Mouse (Mus musculus) right cerebral cortex, adult 18-20 months (tissue): ENCODE measurements around the gene Mlf2.
"Not testable (repeated sequence)": the region's sequence is repeated elsewhere in the genome, so short reads cannot be mapped to it uniquely, and the experiment has no call there.

Experiments used
- DNase-seq: peaks from one replicate; pipeline ENCODE4 v3.0.0; 2022; ENCODE audit warnings: mixed read lengths

The Mlf2 gene

DNA sequence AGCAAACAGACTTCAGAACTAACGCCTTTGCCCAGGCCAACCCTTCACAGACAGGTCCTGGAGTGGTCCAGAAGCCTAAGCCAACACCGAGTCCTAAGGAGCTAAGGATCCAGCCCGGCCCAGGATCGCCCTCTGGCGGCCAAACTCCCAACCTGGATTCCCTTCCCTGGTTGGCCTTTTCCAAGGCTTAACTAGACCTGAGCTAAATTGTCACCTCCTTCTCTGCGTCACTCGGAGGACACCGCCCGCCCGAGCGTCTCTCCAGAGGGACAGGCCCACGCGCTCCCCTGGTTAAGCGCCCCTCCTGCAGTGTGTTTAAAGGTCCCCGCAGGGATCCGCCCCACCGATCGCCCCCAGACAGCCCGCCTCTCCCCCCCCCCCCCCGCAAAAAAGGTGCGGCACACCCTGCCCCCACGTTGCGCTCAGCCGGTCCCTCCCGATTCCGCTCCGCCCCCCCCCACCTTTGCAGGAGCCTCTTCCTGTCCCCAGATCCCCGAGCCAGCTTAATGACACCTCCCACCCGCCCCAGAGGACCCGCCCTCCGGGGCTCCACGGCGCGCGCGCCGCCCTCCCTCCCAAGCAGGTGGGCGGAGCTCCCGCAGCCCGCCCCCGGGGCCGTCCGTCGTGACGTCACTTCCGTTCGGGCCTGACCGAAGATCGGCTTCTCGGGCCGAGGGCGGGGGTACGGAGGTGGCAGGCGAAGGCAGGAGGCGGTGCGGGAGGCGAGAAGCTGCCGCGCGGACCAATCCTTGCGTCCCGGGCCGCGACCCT lies at the start of gene Mlf2:
TSS of gene Mlf2 (plus strand) at position 633 of the 771 bp plus-strand sequence.
- peak; percentile 99 for DNase-seq

DNA sequence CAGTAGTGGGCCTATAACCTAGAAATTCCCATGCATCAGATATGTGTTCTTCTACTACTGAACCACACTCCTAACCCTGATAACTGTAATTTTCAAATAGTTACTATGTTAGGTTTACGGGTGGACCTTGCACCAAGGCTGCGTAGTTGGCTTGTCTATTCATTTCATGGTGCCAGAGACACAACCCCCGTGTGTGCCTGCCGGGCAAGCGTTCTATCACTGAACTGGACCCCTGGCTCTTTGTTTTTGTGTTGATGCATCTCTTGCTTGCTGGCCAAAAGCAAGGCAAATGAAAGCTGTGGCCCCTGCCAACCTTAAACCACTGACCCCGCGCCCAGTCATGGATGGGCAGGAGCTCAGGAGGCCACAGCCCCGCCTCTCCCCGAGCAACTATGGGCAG lies 49.4 kb upstream of the Mlf2 start:
- DNase-seq, result no peak

DNA sequence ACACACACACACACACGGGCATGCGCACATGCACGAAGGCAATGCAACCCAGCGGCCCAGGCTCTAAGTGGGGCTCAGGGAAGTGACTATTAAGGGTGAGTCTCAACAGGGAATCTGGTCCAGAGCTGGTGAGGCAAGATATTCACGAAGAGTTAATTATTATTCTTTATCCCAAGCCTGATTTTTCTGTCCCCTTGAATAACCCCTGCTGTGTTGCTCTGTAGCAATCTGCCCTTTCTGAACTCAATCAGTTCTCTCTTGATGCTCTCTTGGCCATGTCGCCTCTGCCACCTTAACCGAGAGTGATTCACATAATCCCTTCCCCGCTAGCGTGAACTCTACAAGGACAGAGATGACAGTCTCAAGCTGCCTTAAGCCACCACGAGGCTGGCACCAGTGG lies 47.8 kb upstream of the Mlf2 start:
- DNase-seq, result no peak

DNA sequence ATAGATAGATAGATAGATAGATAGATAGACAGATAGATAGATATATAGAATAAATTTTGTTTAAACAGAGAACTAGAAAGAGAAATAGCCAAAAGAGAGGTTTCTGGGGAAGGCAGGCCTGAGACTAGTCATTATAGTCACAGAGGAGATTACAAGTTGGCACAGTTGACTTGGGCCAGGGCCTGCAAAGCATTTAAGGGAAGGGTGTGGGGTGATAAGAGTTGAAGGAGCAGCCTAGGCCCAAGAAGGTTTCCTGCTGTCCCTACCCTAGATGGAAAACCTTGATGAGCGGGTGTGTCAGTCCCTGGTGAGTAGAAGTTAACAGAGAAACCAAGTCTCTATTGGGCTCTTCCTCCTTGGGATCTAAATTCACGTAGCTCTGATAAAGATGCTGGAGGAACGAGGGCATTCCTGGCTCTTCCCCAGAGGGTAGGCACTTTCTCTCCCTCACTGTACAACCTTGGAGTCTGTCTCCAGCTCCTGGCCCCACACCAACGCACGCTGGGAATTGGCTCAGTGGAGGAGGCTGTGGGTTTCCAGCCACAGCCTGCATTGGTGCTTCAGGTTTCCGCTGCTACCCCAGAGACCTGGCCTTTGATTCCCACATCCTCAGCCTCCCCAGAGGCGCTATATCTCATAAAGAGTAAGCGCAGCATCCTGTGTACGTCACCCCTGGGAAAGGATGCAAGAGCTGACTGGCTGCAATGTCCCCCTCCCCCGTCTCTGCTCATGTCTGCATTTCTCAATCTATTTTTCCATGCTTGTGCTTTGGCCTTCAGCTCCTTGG lies 46.3 kb upstream of the Mlf2 start:
- DNase-seq, result no peak

DNA sequence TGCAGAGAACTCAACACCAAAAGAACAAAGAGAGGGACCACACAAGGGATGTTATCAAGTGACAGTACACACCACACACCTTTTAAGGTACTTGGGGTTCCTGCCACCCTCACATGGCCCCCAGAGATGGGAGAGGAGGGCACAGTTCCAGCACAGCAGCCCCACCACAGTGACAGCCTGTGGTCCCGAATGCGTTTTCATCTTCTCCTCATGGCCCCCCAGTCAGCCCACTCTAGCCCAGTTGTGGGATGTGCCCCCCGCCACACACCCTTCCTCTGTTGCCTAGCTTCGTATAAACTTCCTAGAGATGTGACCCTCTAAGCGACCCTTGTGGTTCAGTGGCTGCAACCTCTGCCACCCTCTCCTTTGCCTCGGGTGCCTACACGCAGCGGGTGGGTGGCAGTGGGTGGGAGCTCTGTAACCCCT lies 45.2 kb upstream of the Mlf2 start:
- DNase-seq, result no peak

DNA sequence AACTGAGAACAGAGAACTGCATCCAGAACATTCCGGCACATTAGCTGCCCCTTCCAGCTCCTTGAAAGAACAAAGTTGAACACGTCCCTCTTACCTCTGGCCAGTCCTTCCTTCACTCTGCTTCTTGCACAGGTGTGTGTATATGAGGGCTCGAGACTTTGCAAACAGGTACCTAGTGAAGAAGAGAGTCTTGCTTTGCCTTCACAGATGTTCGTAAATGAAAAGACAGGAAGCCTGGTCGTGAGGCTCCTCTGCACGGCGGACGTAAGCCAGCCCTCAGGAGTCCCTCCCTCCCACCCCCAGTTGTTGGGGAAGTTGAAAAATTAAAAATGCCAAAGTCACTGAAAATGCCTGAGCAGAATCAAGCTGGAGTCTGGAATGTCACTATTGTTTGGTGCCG lies 43.2 kb upstream of the Mlf2 start, which contains the start of gene Cd4:
TSS of gene Cd4 (minus strand) at position 236 of the 400 bp plus-strand sequence.
- DNase-seq, result no peak

DNA sequence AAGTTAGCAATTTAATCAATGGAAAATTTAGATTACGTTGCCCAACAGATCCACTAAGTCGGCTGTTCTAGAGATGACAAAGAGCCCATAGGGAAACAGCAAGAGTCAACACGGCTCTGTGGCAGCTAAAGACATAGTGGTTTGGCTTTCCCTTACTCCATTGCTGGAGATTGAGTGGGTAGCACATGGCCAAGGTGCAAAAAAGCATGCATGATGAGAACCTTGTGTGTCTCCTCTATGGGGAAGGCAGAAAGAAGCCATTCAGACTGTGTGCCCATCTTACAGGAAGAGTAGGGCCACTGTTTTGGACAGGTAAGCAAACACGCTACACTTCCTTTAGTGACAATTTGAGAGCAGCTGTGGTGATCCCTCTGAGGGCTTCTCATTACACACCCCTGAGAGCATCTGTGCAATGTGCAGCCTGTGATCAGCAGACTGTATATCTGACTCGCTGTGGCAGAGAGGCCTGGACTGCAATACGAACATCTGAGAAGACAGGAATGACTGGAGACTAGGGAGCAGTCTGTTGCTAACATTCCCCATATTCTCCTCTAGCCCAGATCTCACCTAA lies 42.5 kb upstream of the Mlf2 start:
- DNase-seq, result no peak

DNA sequence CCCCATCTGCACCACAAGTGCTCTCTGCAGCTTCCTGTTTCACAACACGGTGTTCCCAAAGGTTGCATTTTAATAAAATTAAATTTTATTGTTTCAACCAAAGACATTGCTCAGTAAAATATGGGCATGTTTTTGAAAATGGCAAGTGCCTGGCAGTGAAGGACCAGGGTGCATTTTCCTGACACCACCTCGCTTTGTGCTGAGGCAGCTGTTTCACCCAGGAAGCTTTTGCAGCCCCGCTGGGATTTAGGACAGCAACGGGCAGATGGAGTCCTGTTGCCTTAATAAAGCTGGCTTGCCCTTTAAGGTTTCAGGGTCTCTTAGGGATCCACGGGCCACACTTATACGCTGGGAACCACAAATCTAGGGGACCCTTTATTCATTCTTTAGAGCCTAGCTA lies 40.2 kb upstream of the Mlf2 start:
- no peak for DNase-seq

DNA sequence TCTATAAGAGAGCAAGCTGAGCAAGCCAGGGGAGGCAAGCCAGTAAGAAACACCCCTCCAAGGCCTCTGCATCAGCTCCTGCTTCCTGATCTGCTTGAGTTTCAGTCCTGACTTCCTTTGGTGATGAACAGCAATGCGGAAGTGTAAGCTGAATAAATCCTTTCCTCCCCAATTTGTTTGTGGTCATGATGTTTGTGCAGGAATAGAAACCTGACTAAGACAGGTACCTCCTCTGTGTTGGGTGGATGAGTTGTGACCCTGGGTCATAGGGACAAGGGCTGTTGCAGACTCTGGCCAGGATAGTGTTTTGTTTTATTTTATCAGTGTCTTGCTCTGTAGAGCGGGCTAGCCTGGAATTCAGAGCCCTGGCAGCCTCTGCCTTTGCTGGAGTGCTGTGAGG lies 37.1 kb upstream of the Mlf2 start:
- DNase-seq, result not testable (repeated sequence)

DNA sequence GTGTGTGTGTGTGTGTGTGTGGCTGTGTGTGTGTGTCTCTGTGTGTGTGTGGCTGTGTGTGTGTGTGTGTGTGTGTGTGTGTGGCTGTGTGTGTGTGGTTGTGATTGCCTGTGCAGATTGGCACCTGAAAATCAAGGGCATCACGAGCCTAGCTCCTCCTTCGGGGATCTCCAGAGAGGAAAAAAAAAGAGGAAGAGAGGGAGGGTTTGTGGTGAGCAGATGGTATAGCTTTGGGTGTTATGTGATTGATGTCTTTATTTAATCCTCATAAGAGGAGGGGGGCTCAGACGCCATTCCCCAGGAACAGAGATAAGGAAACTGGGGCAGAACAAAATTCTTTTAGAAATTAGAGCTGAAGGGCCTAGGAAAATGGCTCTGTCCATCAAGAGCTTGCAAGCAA lies 32.8 kb upstream of the Mlf2 start:
- DNase-seq, result no peak

DNA sequence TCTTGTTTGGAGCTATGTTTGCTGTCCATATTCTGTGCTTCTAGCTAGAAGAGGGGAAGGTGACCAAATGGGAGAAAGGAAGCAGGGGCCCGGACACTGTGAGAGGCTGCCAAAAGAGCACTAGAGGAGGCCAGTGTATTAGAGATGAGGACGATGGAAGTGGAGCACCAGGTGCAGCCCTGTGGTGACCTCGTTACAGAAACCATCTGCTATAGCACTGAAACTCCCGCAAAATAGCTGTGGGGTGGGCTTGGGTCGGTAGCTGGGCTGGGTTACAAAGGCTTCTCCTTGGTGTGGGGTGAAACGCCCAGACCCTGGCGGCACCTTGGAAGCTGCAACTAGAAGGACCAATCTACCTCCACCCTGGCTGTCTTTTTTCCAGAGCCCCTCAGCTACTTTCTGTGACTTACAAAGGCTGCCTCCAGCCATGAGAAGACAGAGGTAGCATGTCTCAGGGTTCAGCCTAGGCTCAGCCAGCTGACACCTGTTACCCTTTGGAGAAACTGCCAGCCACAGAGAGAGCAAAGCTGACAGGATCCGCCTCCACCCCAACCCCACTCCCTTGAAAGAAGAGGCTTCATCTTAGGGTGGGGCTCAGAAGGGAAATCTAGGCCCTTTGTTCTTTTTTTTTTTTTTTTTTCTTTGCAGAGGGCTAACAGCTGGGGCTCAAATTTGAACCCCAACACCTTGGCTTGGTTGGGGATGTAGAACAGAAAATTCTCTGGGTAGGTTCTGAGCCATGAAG lies 31.0 kb upstream of the Mlf2 start:
- no peak for DNase-seq

DNA sequence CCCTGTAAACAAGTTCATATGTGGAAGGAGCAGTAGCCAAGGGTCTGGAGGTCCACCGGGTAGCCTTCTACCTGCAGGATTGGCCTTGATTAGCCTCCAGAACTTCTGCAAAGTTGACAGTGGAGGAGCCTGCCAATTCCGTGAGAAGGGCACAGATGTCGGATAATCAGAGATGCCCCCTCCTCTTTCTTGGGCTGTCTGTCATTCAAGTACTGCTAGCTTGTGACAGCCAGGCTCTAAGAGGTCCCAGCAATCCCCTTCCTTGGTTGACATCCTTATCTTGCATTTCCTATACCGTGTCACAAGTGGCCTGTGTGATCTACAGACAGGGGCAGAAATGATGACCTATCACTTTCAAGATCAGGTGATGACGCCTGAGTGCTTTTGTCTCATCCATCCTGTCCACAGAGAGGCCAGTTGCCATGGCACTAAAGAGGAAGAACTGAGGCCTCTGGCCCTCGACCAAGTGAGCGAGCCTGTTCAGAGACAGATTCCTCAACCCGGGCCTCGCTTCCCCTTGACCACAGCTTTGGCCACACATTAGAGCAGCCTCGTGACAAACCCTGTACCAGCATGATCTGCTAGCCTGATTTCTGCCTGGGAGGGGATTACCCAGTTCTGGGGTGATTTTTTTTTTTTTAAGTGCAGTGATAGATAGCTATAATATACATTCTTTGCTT lies 30.2 kb upstream of the Mlf2 start:
- DNase-seq, result peak; percentile 30

DNA sequence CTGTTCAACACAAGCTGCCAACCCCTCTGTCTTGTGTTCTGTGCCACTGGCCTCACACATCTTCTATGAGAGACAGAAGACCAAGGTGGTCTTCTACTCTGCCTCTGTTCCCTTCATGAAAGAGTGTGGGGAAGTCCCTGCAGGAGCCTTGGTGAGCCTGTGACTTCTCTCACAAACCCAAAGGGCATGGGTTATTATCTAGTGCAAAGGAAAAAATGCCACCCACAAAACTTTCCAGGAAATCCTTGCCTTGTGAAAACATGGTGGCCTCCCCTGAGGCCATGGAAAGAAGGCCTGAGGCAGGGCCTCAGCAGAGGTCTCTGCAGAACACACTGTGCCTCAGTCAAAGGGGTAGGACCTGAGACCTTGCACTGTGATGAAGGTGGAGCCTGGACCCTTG lies 29.3 kb upstream of the Mlf2 start:
- no peak for DNase-seq

DNA sequence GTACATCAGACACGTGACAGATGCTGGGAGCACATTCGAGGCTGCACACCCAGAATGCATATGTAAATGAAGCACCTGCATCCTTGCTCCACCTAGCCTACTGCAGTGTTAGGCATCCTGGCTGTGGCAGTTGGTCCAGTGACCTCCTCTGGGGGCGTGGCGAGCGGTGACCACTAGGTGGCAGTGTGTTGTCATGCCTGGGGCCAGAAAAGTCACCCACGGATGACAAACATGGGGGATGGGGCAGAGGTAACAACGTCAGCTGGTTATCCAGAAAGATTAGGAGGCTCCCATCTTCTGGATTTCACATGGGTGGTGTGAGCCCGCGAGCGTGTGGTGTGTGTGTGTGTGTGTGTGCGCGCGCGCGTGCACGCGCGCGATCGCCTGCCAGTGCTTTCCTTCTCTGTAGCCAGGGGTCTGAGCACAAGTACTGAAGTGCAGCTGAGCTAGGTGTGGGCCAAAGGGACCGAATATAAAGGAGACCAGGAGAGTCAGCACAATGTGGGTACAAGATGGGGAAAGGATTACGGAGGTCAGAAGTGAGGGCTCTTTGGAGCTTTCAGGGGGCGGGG lies 27.5 kb upstream of the Mlf2 start:
- peak; percentile 90 for DNase-seq

DNA sequence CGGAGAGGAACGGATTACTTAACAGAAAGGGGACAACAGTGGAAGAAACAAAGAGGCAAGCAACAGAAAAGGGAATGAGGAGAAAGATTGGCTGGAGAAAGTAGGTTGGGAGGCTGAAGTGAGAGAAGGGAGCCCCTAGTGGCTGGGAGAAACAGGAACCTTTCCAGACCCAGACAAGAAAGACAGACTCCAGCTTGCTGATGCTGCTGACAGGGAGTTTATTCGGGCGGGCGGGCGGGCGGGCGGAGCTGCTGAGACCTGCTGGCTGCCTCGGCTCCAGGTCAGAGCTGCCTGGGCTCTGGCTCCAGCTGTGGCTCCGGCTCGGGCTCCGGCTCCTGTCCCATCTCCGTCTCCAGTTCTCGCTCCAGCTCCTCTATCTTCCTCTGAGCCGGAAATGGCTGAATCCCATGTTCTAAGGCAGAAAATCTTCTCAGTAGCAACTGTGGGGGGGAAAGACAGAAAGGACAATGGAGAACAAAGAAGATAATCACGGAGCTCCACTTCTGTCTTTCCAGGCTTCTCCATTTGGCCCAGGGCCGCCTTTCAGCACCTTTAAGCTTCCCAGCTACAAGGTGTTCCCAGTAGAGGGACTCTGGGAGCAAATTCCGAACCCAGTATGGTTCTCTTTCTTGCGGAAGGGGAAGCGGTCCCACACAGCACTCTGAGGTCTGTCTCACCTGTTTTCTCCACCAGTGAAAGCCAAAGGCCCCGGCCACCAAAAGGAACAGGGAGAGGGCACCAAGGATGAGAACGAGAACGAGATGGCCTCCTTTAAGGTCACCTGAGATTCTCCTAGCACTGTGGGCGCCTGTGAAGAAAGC lies 26.8 kb upstream of the Mlf2 start:
- peak; percentile 87 for DNase-seq

DNA sequence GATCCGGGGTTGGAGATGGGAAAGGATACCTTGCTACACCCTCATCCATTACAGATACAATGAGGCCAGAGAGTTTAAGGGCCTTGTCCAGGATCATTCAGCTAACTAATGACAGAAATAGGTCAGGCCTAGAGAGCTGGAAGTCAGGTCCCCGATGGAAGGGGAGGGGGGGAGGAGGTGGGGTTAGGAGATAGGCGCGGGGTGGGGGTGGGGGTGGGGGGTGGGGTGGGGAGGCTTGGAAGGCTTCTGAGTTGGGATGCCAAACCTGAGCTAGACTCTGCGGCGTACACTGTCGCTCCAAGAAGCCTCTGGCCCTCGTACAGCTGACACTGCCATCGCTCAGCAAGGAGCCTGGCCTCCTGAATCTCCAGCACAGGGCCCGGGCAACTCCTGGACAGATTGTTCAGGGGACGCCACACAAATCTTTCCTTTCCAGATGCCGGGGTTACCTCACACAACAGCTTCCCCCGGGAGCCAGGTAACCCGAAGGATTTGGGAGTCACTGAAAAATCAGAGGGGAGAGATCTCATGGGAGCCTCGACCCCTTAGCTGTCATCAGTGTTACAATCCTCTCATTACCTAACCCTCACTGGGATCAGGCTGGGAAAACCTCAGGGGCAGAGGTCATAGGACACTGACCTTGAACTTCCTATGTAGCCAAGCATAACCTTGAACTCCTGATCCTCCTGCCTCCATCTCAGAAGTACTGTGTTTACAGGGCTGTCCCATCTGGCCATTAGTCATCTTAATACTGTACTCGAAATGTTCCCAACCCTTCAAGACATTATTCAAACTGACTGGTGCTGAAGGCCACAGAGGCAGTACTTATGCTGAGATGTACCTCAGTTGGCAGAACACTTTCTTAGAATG lies 26.0 kb upstream of the Mlf2 start:
- DNase-seq, result no peak

DNA sequence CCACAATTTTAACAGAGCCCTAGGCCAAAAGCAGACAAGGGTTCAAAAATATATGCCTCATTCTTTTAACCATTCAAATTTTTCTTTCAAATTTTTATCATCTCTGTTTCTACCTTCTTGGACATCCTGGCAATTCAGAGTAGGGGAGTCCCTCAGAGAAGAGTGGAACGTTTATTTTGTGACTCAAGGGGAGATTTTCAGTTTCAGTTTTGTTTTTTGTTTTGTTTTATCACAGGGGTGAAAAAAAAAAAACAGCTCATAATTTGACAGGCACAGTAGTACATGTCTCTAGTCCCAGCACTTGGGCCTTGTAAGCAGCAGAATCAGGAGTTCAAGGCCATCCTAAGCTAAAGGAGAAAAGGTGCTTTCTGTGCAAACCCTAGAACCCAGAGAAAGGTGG lies 23.4 kb upstream of the Mlf2 start:
- DNase-seq, result no peak

DNA sequence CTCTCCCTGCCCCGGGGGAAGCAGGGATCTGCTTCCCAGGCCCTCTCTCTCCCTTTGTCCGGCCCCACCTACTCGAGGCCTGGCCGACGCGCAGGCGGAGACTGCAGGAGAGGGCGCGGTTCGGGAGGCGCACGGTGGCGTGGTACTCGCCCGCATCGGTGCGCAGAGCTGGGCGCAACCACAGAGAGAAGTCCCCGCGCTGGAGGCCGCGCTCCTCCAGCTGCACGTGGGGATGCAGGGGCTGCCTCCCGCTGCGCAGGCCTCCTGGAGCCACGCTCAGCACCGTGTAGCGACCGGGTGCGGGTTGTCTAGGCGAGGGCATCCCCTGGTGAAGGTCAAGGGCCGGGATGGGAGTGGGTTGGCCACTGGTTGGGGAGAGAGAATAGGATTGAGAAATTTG lies 21.2 kb upstream of the Mlf2 start:
- no peak for DNase-seq

DNA sequence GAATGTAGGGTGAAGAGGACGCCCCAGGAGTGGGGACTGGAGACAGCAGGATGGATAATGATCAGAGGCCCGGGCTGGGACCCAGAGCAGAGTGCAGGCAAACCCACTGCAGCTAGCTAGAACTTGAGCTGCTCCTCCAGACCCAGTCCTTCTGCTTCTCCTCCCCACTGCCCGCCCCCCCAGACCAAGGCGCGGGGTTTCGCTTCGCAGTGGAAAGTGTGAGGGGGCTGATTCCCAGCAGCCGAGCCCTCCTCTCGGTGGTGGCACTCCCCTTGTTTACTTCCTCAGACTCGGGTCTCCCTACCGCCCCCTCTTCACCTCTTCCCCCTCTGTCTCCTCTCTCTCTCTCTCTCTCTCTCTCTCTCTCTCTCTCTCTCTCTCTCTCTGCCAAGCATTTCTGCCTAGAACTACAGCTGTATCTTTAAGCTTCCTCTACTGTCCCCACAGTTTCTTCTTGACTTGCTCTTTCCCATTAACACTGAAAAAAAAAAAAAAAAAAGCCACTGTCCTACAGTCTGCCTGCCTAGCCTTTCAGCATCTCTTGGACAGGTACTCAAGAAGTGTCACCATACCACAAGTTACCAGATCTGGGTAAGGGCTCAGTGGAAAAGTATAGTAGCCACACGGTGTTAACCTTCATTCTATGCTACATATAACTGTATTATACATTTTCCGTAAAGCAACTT lies 19.5 kb upstream of the Mlf2 start, which contains the start of gene Lag3:
TSS of gene Lag3 (minus strand) at position 173 of the 686 bp plus-strand sequence.
- no peak for DNase-seq

DNA sequence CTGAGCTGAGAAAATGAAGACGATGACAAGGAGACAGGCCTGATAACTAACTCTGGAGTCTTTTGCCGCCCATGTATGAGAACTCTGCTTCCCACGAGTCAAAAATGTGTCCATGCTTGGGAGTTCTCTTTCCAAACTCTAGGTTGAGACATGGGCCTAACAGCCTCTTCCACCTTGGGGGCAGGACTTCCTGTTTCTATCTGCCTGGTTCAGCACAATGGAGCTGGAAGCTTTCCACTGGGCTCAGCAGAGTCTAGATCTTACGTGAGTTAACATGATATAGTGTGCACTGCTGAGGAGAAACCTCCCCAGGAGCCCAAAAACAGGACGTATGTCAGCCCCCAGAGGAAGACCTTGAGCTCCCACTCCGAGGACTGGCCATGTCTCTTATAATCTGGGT lies 18.0 kb upstream of the Mlf2 start:
- no peak for DNase-seq
